Mouse (Mus musculus) intestine, postnatal 0 days (tissue): ENCODE measurements around the gene Wbp11. TPM values are rescaled to one million over a fixed set of nuclear protein-coding genes. Genes with fewer than 3 reads are reported as not detected.
"Not testable (repeated sequence)": the region's sequence is repeated elsewhere in the genome, so short reads cannot be mapped to it uniquely, and the experiment has no call there.

Experiments used
- ATAC-seq: fragments of 200-750 bp; cut with Nextera tagmentation; 2 replicates; pipeline ENCODE4 v1.8.0; 2017; ENCODE audit warnings: mild to moderate bottlenecking, moderate TSS enrichment, moderate library complexity
- H3K27ac ChIP-seq: fragments of 300-500 bp; sonication (generic); 2 replicates; pipeline ENCODE4 v1.5.1; 2014; ENCODE audit warnings: mild to moderate bottlenecking, low read depth, low read length, moderate library complexity
- H3K27me3 ChIP-seq: fragments of 300-500 bp; sonication (generic); replicated peaks from 2 replicates; pipeline ENCODE4 v1.6.1; 2014; ENCODE audit warnings: low read length, mixed read lengths; ENCODE audit not compliant: control insufficient read depth, insufficient read depth
- H3K36me3 ChIP-seq: fragments of 300-500 bp; sonication (generic); 2 replicates; pipeline ENCODE4 v1.6.1; 2014; ENCODE audit warnings: mild to moderate bottlenecking, moderate library complexity; ENCODE audit not compliant: control insufficient read depth, insufficient read depth
- H3K4me1 ChIP-seq: fragments of 300-500 bp; sonication (generic); replicated peaks from 2 replicates; pipeline ENCODE4 v1.6.1; 2014; ENCODE audit warnings: antibody characterized with exemption, low read length, mixed read lengths; ENCODE audit not compliant: control insufficient read depth, insufficient read depth
- H3K4me2 ChIP-seq: fragments of 300-500 bp; sonication (generic); replicated peaks from 2 replicates; pipeline ENCODE4 v1.6.1; 2014; ENCODE audit warnings: low read depth, mild to moderate bottlenecking, moderate library complexity
- H3K4me3 ChIP-seq: fragments of 300-500 bp; sonication (generic); 2 replicates; pipeline ENCODE4 v1.5.1; 2014; ENCODE audit warnings: low read depth, low read length
- H3K9ac ChIP-seq: fragments of 300-500 bp; sonication (generic); 2 replicates; pipeline ENCODE4 v1.6.1; 2014; ENCODE audit warnings: mild to moderate bottlenecking, low read depth, low read length
- H3K9me3 ChIP-seq: fragments of 300-500 bp; sonication (generic); 2 replicates; pipeline ENCODE4 v1.6.1; 2016; ENCODE audit warnings: mixed run types; ENCODE audit not compliant: control insufficient read depth
- CTCF ChIP-seq: sonication (generic); IDR thresholded peaks from 2 replicates; pipeline ENCODE4 v1.5.1; 2016; ENCODE audit warnings: low read depth, mild to moderate bottlenecking, control low read depth, antibody characterized with exemption, moderate library complexity
- WGBS: fragments of 180-500 bp; shearing (Covaris S2); extraction: QIAGEN DNeasy Blood & Tissue Kit; methylation state at CpG from one replicate; pipeline ENCODE4 v1.1.7; 2014; 5-methylcytosine and 5-hydroxymethylcytosine counted together
- polyA plus RNA-seq: library from polyadenylated mRNA; unstranded; fragments of >200 nt; fragmentation: Nextera tagmentation; extraction: Ambion mirVana; gene quantifications from 2 replicates; pipeline ENCODE4 v1.2.1, GENCODE M21; 2015

Gene Wbp11
- polyA plus RNA-seq, 1 experiment from 2014 or later, result 41.4 TPM

DNA sequence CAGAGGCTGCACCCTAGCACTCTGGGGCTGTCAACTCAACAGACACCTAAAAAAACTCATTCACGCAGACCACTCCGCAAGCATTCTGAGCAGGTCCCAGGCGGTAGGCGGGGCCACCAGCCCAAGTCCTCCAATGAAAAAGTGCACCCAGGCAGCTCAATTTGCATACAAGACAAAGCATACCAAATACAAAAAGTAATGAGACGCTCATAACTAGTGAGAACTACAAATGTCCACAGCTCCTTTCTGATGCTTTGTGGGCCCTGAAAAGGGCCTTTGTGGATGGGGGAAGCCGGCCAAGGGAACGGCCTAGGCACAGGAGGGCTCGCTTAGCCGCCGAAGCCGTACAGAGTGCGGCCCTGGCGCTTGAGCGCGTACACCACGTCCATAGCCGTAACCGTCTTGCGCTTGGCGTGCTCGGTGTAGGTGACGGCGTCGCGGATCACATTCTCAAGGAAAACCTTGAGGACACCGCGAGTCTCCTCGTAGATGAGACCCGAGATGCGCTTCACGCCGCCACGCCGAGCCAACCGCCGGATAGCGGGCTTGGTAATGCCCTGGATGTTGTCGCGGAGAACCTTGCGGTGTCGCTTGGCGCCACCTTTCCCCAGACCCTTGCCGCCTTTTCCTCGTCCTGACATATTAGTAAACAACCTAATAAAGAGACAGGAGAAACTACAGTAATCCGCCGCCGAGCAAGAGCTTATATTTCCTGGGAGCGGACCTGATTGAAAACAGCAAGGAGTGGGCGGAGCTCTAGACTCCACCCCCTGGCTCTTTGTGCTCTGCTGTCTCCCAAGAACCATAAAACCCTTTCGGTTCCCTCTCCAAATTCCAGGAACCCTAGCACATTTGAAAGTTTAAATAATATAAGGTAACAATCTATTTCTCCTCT is 24.0 kb downstream of the Wbp11 start, which contains the start of gene Hist4h4:
Gene Hist4h4 (minus strand): TSS at position 677 of the 895 bp plus-strand sequence.
- peak within 1 kb of the TSS; percentile 88 for H3K4me2 ChIP-seq
- peak; percentile 38 for ATAC-seq
- H3K27ac ChIP-seq, result peak within 1 kb of the TSS; percentile 99
- H3K4me3 ChIP-seq, result peak within 1 kb of the TSS; percentile 68
- no peak for TF ChIP-seq CTCF
- under 1% methylated on average over 50 of the region's 50 CpGs for WGBS
- 0 out of 2 replicates have a peak, but pooled peaks cover 7% of the 10 kb centered on the region for H3K4me1 ChIP-seq
- no peaks in the 10 kb centered on the region for H3K9me3 ChIP-seq
- no peaks in the 10 kb centered on the region for H3K36me3 ChIP-seq
- no peaks in the 10 kb centered on the region for H3K27me3 ChIP-seq
- H3K9ac ChIP-seq, result peak within 1 kb of the TSS; percentile 82

DNA sequence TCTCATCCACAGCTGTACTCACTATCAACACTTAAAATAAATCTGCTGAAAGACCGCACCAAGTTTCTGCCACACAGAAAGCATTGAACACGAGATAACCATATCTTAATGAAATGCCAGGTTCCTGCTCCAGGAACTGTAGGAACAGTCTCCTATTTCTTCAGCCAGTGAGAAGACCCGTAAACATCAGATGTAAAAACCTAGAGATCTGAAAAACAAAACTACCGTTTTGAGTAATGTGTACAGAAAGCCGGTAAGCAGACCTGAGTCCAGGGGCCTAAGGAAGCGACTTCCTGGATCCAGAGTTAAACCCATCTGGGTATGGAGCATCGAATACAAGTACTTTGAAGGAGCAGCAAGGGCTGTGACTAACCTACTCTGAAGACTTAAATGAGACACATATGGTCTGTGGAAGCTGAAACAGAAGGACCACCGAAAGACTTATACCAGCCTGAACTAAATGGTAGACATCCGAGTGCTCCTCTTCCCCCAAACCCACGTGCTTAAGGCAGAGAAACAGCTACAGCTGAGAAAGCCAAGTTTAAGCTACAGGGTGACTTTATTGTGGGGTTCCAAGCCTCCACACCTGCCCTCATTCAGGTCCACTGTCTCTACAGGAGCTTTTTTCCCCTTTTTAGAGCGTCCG is 24.8 kb downstream of the Wbp11 start:
- Histone ChIP-seq H3K36me3 (no peaks in the 10 kb centered on the region), H3K4me2 (peak overlapping the region; percentile 88), H3K9me3 (no peaks in the 10 kb centered on the region), H3K27me3 (no peaks in the 10 kb centered on the region), H3K27ac (peak overlapping the region; percentile 99), H3K9ac (peak overlapping the region; percentile 82), H3K4me1 (0 out of 2 replicates have a peak, but pooled peaks cover 7% of the 10 kb centered on the region), H3K4me3 (peak overlapping the region; percentile 68)
- ATAC-seq, result no peak
- 7% methylated on average over 12 of the region's 12 CpGs for WGBS
- TF ChIP-seq CTCF, result no peak

GRCm38 (mm10) chr6:136801274-136801673 is 26.8 kb downstream of the Wbp11 start:
- 0 out of 2 replicates have a peak, but pooled peaks cover 4% of the 10 kb centered on the region for H3K4me1 ChIP-seq
- H3K4me2 ChIP-seq, result no peak overlapping the region
- no peak overlapping the region for H3K4me3 ChIP-seq
- no peak for ATAC-seq
- H3K9me3 ChIP-seq, result no peaks in the 10 kb centered on the region
- H3K27ac ChIP-seq, result no peak overlapping the region
- H3K27me3 ChIP-seq, result no peaks in the 10 kb centered on the region
- no peak overlapping the region for H3K9ac ChIP-seq
- no peaks in the 10 kb centered on the region for H3K36me3 ChIP-seq
- TF ChIP-seq CTCF, result no peak
- 67% methylated on average over 6 of the region's 6 CpGs for WGBS

- no peaks in the 10 kb centered on the region for H3K27me3 ChIP-seq
- no peak overlapping the region for H3K4me3 ChIP-seq
- H3K36me3 ChIP-seq, result no peaks in the 10 kb centered on the region
- no peak overlapping the region for H3K9ac ChIP-seq
- no peak for ATAC-seq
- no peak for TF ChIP-seq CTCF
- no peak overlapping the region for H3K4me2 ChIP-seq
- no peak overlapping the region for H3K27ac ChIP-seq
- no peaks in the 10 kb centered on the region for H3K9me3 ChIP-seq
- 89% methylated on average over 8 of the region's 8 CpGs for WGBS
- 0 out of 2 replicates have a peak, but pooled peaks cover 4% of the 10 kb centered on the region for H3K4me1 ChIP-seq
These were observed 27.3 kb downstream of the Wbp11 start for GRCm38 (mm10) chr6:136800710-136801109.

DNA sequence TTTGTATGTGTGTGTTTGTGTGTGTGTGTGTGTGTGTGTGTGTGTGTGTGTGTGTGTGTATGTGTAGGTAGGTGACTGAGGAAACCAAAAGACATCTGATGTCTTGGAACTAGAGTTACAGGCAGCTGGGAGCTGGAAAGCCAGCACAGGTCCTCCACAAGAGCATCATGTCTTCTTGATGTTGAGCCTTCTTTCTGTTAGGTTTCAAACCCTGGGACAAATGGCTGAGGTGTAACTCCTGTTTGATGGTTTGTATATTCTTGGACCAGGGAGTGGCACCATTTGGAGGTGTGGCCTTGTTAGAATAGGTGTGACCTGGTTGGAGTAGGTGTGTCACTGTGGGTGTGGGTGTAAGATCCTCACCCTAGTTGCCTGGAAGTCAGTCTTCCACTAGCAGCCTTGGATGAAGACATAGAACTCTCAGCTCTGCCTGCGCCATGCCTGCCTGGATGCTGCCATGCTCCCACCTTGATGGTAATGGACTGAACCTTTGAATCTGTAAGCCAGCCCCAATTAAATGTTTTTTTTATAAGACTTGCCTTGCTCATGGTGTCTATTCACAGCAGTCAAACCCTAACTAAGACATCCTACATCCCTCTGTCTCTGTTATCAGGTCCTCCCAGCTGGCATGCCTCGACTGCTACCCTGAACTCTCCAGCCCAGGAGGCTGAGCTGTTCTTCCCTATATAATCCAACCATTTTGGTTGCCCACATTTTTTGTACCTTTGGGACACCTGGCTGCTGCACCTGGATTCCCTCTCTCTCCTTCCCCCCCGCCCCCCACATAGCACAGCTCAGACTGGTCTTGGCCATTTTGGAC is 29.9 kb downstream of the Wbp11 start:
- H3K9ac ChIP-seq, H3K36me3 ChIP-seq, H3K4me1 ChIP-seq, ATAC-seq, H3K9me3 ChIP-seq, H3K27ac ChIP-seq, H3K4me3 ChIP-seq, H3K27me3 ChIP-seq, H3K4me2 ChIP-seq: not testable (repeated sequence)
- WGBS, result 89% methylated on average over 3 of the region's 3 CpGs
